Comparison of ENCODE assay signal across 9 mouse cellular contexts in the genomic region with DNA sequence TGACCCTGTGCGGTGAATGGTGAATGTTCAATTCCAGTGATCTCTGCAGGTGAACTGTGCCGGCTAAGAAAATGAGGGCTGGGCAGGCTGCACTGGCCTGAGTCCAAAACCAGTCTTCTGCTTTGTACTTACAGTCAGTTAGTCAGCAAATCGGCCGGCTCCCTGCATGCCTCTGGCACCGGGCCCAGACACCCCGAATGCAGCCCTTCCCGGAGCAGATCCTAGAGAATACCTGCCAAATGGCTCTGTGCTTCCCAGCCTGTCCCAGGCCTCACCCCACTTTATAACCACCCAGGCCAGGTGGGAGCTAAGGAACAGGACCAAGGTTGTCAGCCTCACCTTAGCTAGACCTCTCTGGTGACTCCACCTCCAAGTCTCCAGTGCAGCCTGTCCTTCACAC. TPM values are rescaled to one million over a fixed set of nuclear protein-coding genes. Genes with fewer than 3 reads are reported as not detected.
DNase-seq lines count a peak whose midpoint lies in the region; ATAC-seq and TF ChIP-seq lines count a peak whose summit lies in the region.
"Had no signal": no experiment of that assay in that cellular context is flagged by ENCODE, and none has a peak within 500 bp of the region (broad histone marks: within the 10 kb centered on the region; RNA-seq: fewer than 3 reads in every experiment).

No protein-coding gene starts in this region.

- DNase-seq in hindbrain, embryonic 11.5 days (ENCODE audit: low spot score), result no peak
- peak; percentile 56 for DNase-seq in Patski (ENCODE audit: low read depth, low spot score)
- peak; percentile 50 to 84 for DNase-seq in cerebellum, postnatal 4 days (ENCODE audit: low spot score in 2 of 2)
- DNase-seq in intestine, embryonic 14.5 days (ENCODE audit: low spot score), result peak; percentile 80
- DNase-seq in right cerebral cortex, postnatal 4 days, result peak; percentile 68
- DNase-seq in thymus, postnatal 10 days (ENCODE audit: low spot score in 2 of 2), result no peak

- no peak overlapping the region for H3K9ac ChIP-seq in hindbrain, embryonic 12.5 days
- no peak overlapping the region for H3K9ac ChIP-seq in hindbrain, embryonic 11.5 days (ENCODE audit: low read depth, low read length)
- H3K9ac ChIP-seq in intestine, embryonic 14.5 days (ENCODE audit: low read length), result no peak overlapping the region
- H3K9ac ChIP-seq in limb, embryonic 15.5 days, result no peak overlapping the region
- H3K9ac ChIP-seq: midbrain, embryonic 12.5 days had no signal

- in situ Hi-C loops in Patski (cut with MboI; ENCODE audit: low pct_unique_long_range_greater_than_20kb), result no loop called here

- H3K36me3 ChIP-seq in hindbrain, embryonic 12.5 days, result no peaks in the 10 kb centered on the region
- no peaks in the 10 kb centered on the region for H3K36me3 ChIP-seq in hindbrain, embryonic 11.5 days (ENCODE audit: control insufficient read depth, insufficient read depth, low read length)
- H3K36me3 ChIP-seq in intestine, embryonic 14.5 days (ENCODE audit: control insufficient read depth, insufficient read depth, low read length), result no peaks in the 10 kb centered on the region
- H3K36me3 ChIP-seq in limb, embryonic 15.5 days, result no peaks in the 10 kb centered on the region
- H3K36me3 ChIP-seq: midbrain, embryonic 12.5 days had no signal

- no peak for TF ChIP-seq CTCF in Patski (IDR thresholded peaks at IDR 0.05)

- no peaks in the 10 kb centered on the region for H3K9me3 ChIP-seq in hindbrain, embryonic 12.5 days (replicated peaks)
- H3K9me3 ChIP-seq in hindbrain, embryonic 11.5 days (ENCODE audit: control insufficient read depth, low read length), result no peaks in the 10 kb centered on the region
- H3K9me3 ChIP-seq in intestine, embryonic 14.5 days (ENCODE audit: control insufficient read depth, low read length), result no peaks in the 10 kb centered on the region
- H3K9me3 ChIP-seq in limb, embryonic 15.5 days, result no peaks in the 10 kb centered on the region
- H3K9me3 ChIP-seq: midbrain, embryonic 12.5 days had no signal

- CTCF ChIA-PET in Patski (lab: Charles Lee), result interaction anchor here (0.8 to 1.4 kb wide), 4 partner anchors 10 to 206 kb away, joined by 3 to 4 read pairs (median 4); no protein-coding TSS in a partner anchor

- peak overlapping the region; percentile 12; the same call in 1 of the 2 replicates for H3K27ac ChIP-seq in hindbrain, embryonic 12.5 days
- H3K27ac ChIP-seq in hindbrain, embryonic 11.5 days (ENCODE audit: low read depth, low read length), result no peak overlapping the region
- H3K27ac ChIP-seq in intestine, embryonic 14.5 days (ENCODE audit: low read depth), result no peak overlapping the region
- H3K27ac ChIP-seq in limb, embryonic 15.5 days, result peak overlapping the region; percentile 59

- ATAC-seq in hindbrain, embryonic 12.5 days (ENCODE audit: low FRiP score), result no peak
- no peak for ATAC-seq in hindbrain, embryonic 11.5 days (ENCODE audit: low FRiP score)
- peak; percentile 52 for ATAC-seq in Patski
- ATAC-seq in intestine, embryonic 14.5 days (replicated peaks; ENCODE audit: low FRiP score, low TSS enrichment, low read depth), result peak; percentile 26; the same call in 1 of the 2 replicates
- ATAC-seq in limb, embryonic 15.5 days (ENCODE audit: insufficient number of reproducible peaks, low FRiP score, low TSS enrichment, low read depth), result 0 out of 2 replicates have a peak, but pooled peaks have one; percentile 21

- 37% methylated on average over 7 of the region's 7 CpGs for WGBS in hindbrain, embryonic 12.5 days
- WGBS in hindbrain, embryonic 11.5 days, result 71% methylated on average over 7 of the region's 7 CpGs
- WGBS in intestine, embryonic 14.5 days, result 30% methylated on average over 7 of the region's 7 CpGs
- WGBS in limb, embryonic 15.5 days, result 11% methylated on average over 7 of the region's 7 CpGs

- peaks cover 31% of the 10 kb centered on the region for H3K4me1 ChIP-seq in hindbrain, embryonic 12.5 days
- peaks cover 4% of the 10 kb centered on the region; the same call in 1 of the 2 replicates for H3K4me1 ChIP-seq in hindbrain, embryonic 11.5 days (replicated peaks; ENCODE audit: control insufficient read depth, insufficient read depth, low read length)
- H3K4me1 ChIP-seq in intestine, embryonic 14.5 days (replicated peaks; ENCODE audit: control insufficient read depth, insufficient read depth, low read length), result peaks cover 21% of the 10 kb centered on the region
- peaks cover 39% of the 10 kb centered on the region for H3K4me1 ChIP-seq in limb, embryonic 15.5 days

- no peak overlapping the region for H3K4me2 ChIP-seq in hindbrain, embryonic 12.5 days (replicated peaks)
- H3K4me2 ChIP-seq in hindbrain, embryonic 11.5 days (replicated peaks; ENCODE audit: low read depth, low read length), result no peak overlapping the region
- no peak overlapping the region for H3K4me2 ChIP-seq in intestine, embryonic 14.5 days (ENCODE audit: low read length)
- no peak overlapping the region for H3K4me2 ChIP-seq in limb, embryonic 15.5 days

- no peak overlapping the region for H3K4me3 ChIP-seq in hindbrain, embryonic 12.5 days
- H3K4me3 ChIP-seq in hindbrain, embryonic 11.5 days (ENCODE audit: low read depth, low read length), result no peak overlapping the region
- no peak overlapping the region for H3K4me3 ChIP-seq in intestine, embryonic 14.5 days (ENCODE audit: low read depth, low read length)
- H3K4me3 ChIP-seq in limb, embryonic 15.5 days, result no peak overlapping the region
- H3K4me3 ChIP-seq: midbrain, embryonic 12.5 days had no signal

- peaks cover 7% of the 10 kb centered on the region; the same call in 1 of the 2 replicates for H3K27me3 ChIP-seq in hindbrain, embryonic 12.5 days
- H3K27me3 ChIP-seq in hindbrain, embryonic 11.5 days (ENCODE audit: control insufficient read depth, insufficient read depth, low read length), result peaks cover 2% of the 10 kb centered on the region; the same call in 1 of the 2 replicates
- no peaks in the 10 kb centered on the region for H3K27me3 ChIP-seq in Patski
- no peaks in the 10 kb centered on the region; the same call in 1 of the 2 replicates for H3K27me3 ChIP-seq in intestine, embryonic 14.5 days (replicated peaks; ENCODE audit: control insufficient read depth, insufficient read depth, low read length)
- H3K27me3 ChIP-seq in limb, embryonic 15.5 days, result peaks cover 11% of the 10 kb centered on the region; the same call in 1 of the 2 replicates

- POLR2A ChIA-PET in Patski (lab: Charles Lee), result interaction anchor here (0.6 kb wide), 1 partner anchor 30 kb away, joined by 3 read pairs; no protein-coding TSS in a partner anchor

RNA-seq across cellular contexts. Expression of a gene that starts 17.0 kb away (rescaled TPM):
- polyA plus RNA-seq in hindbrain, embryonic 12.5 days (2016; fragmentation: Nextera tagmentation; extraction: Ambion mirVana), result 2.9 and 3.7 TPM in 2 replicates
- 0.82 and 0.89 TPM in 2 replicates for polyA plus RNA-seq in hindbrain, embryonic 11.5 days (2014; fragmentation: Nextera tagmentation; extraction: Ambion mirVana)
- not detected for polyA plus RNA-seq in Patski (2021)
- 0.15 and 0.56 TPM in 2 replicates for polyA plus RNA-seq in intestine, embryonic 14.5 days (2014; fragmentation: Nextera tagmentation; extraction: Ambion mirVana)
- 0.14 TPM in 1 of 2 replicates, not detected in the other for polyA plus RNA-seq in limb, embryonic 15.5 days (2015; fragmentation: Nextera tagmentation; extraction: Ambion mirVana)

RNA-seq across cellular contexts. Expression of a gene that starts 26.4 kb away (rescaled TPM):
- polyA plus RNA-seq in hindbrain, embryonic 12.5 days (2016; fragmentation: Nextera tagmentation; extraction: Ambion mirVana), result 41.1 and 46.9 TPM in 2 replicates
- polyA plus RNA-seq in hindbrain, embryonic 11.5 days (2014; fragmentation: Nextera tagmentation; extraction: Ambion mirVana), result 32.2 and 39.5 TPM in 2 replicates
- polyA plus RNA-seq in Patski (2021), result 34.8 TPM
- polyA plus RNA-seq in intestine, embryonic 14.5 days (2014; fragmentation: Nextera tagmentation; extraction: Ambion mirVana), result 16.3 and 16.9 TPM in 2 replicates
- 22.0 and 23.3 TPM in 2 replicates for polyA plus RNA-seq in limb, embryonic 15.5 days (2015; fragmentation: Nextera tagmentation; extraction: Ambion mirVana)

RNA-seq across cellular contexts. Expression of a gene that starts 47.9 kb away (rescaled TPM):
- 1.8 and 2.3 TPM in 2 replicates for polyA plus RNA-seq in hindbrain, embryonic 12.5 days (2016; fragmentation: Nextera tagmentation; extraction: Ambion mirVana)
- 0.66 and 1.4 TPM in 2 replicates for polyA plus RNA-seq in hindbrain, embryonic 11.5 days (2014; fragmentation: Nextera tagmentation; extraction: Ambion mirVana)
- not detected for polyA plus RNA-seq in Patski (2021)
- polyA plus RNA-seq in intestine, embryonic 14.5 days (2014; fragmentation: Nextera tagmentation; extraction: Ambion mirVana), result 0.62 and 1.0 TPM in 2 replicates
- not detected in 2 replicates for polyA plus RNA-seq in limb, embryonic 15.5 days (2015; fragmentation: Nextera tagmentation; extraction: Ambion mirVana)

Comparison
In these comparisons a context has a peak if more than half of its experiments do, and no peak if none do; other contexts are left out.
1. H3K27ac ChIP-seq: peak in hindbrain, embryonic 12.5 days (single experiment) and limb, embryonic 15.5 days (single experiment); none in hindbrain, embryonic 11.5 days (single experiment) and intestine, embryonic 14.5 days (single experiment).
2. ATAC-seq: peak in Patski (single experiment), intestine, embryonic 14.5 days (single experiment) and limb, embryonic 15.5 days (single experiment); none in hindbrain, embryonic 12.5 days (single experiment) and hindbrain, embryonic 11.5 days (single experiment).
3. DNase-seq: peak in Patski (single experiment), cerebellum, postnatal 4 days (2 of 2), intestine, embryonic 14.5 days (single experiment) and right cerebral cortex, postnatal 4 days (single experiment); none in hindbrain, embryonic 11.5 days (single experiment) and thymus, postnatal 10 days (0 of 2).